Mouse (Mus musculus) CH12.LX (cell line): Measurements from ENCODE around the gene Upk3a. TPM values are rescaled to one million over a fixed set of nuclear protein-coding genes. Genes with fewer than 3 reads are reported as not detected.
A peak's percentile ranks its signal among the peaks of the same experiment; 100 is the strongest.

Experiments
- DNase-seq: peaks from one replicate; pipeline ENCODE4 v3.0.0-alpha.2; 2013; ENCODE audit errors: extremely low read depth
- H3K27ac ChIP-seq: 2 replicates; pipeline ENCODE4 v1.5.1; 2012; ENCODE audit warnings: low read depth, mild to moderate bottlenecking, control low read depth, moderate library complexity; ENCODE audit not compliant: insufficient read depth
- H3K27me3 ChIP-seq: replicated peaks from 2 replicates; pipeline ENCODE3; 2012; ENCODE audit warnings: inconsistent platforms
- H3K36me3 ChIP-seq, 2 experiments: replicated peaks in 1 of 2; 2 replicates each; pipeline versions ENCODE3 to v1.6.1; 2012; ENCODE audit warnings: inconsistent platforms in 1 of 2, low read length in 1 of 2, mild to moderate bottlenecking in 1 of 2, mixed read lengths in 1 of 2, moderate library complexity in 1 of 2; ENCODE audit not compliant: control insufficient read depth in 1 of 2, insufficient read depth in 1 of 2
- H3K4me1 ChIP-seq, 2 experiments: 2 replicates each; pipeline ENCODE4 v1.6.1; 2012; ENCODE audit warnings: inconsistent platforms in 1 of 2, moderate library complexity in 1 of 2; ENCODE audit not compliant: insufficient read depth in 2 of 2, control insufficient read depth in 1 of 2
- H3K4me2 ChIP-seq: 2 replicates; pipeline ENCODE4 v1.6.1; 2012; ENCODE audit warnings: low read depth, mild to moderate bottlenecking, control low read depth; ENCODE audit not compliant: poor library complexity, insufficient read depth, severe bottlenecking
- H3K4me3 ChIP-seq, 3 experiments: fragments of 150-350 bp in 1 of 3; sonication (generic) in 1 of 3; replicated peaks in 1 of 3; 2 replicates each; pipeline versions ENCODE3 to v1.5.1; 2011 to 2012; ENCODE audit warnings: low read depth in 2 of 3, low read length in 2 of 3, mild to moderate bottlenecking in 2 of 3, moderate library complexity in 2 of 3, control low read depth in 1 of 3, improper control_type of control experiment in 1 of 3, inconsistent platforms in 1 of 3, mixed read lengths in 1 of 3; ENCODE audit not compliant: poor library complexity in 1 of 3
- H3K79me2 ChIP-seq: replicated peaks from 2 replicates; pipeline ENCODE4 v1.6.1; 2012; ENCODE audit warnings: mild to moderate bottlenecking, moderate library complexity; ENCODE audit not compliant: control insufficient read depth, poor library complexity, insufficient read depth, severe bottlenecking; ENCODE audit errors: extremely low read depth
- H3K9ac ChIP-seq: 2 replicates; pipeline ENCODE4 v1.6.1; 2012; ENCODE audit warnings: low read depth, mild to moderate bottlenecking, control low read depth, moderate library complexity; ENCODE audit not compliant: insufficient read depth
- H3K9me3 ChIP-seq: replicated peaks from 2 replicates; pipeline ENCODE3; 2012; ENCODE audit warnings: low read length, inconsistent platforms, mixed read lengths
- BHLHE40 ChIP-seq: IDR thresholded peaks from 2 replicates; pipeline ENCODE4 v1.6.1; 2011; ENCODE audit warnings: mild to moderate bottlenecking, low read depth, low read length, improper control_type of control experiment
- CHD2 ChIP-seq: IDR thresholded peaks from 2 replicates; pipeline ENCODE4 v1.6.1; 2011; ENCODE audit warnings: low read length, improper control_type of control experiment
- CTCF ChIP-seq, 2 experiments: IDR thresholded peaks in 1 of 2; conservative IDR thresholded peaks in 1 of 2; 2 replicates each; pipeline ENCODE4 v1.5.1; 2011 to 2012; ENCODE audit warnings: low read depth in 2 of 2, low read length in 2 of 2, improper control_type of control experiment in 1 of 2, inconsistent platforms in 1 of 2, mild to moderate bottlenecking in 1 of 2, moderate library complexity in 1 of 2
- ELF1 ChIP-seq: IDR thresholded peaks from 2 replicates; pipeline ENCODE4 v1.6.1; 2014; ENCODE audit warnings: low read depth, mild to moderate bottlenecking, inconsistent platforms, low read length, improper control_type of control experiment
- ETS1 ChIP-seq: conservative IDR thresholded peaks from 2 replicates; pipeline ENCODE4 v1.6.1; 2012; ENCODE audit warnings: low read depth, mild to moderate bottlenecking, inconsistent platforms, low read length, improper control_type of control experiment, moderate library complexity
- IRF4 ChIP-seq: IDR thresholded peaks from 2 replicates; pipeline ENCODE4 v1.6.1; 2014; ENCODE audit warnings: low read depth, mild to moderate bottlenecking, inconsistent platforms, low read length, improper control_type of control experiment
- JUN ChIP-seq: IDR thresholded peaks from 2 replicates; pipeline ENCODE4 v1.6.1; 2011; ENCODE audit warnings: low read depth, mild to moderate bottlenecking, low read length, improper control_type of control experiment, moderate library complexity; ENCODE audit not compliant: insufficient read depth
- JUND ChIP-seq: conservative IDR thresholded peaks from 2 replicates; pipeline ENCODE4 v1.6.1; 2011; ENCODE audit warnings: low read depth, low read length, improper control_type of control experiment
- KAT2A ChIP-seq: IDR thresholded peaks from 2 replicates; pipeline ENCODE4 v1.6.1; 2012; ENCODE audit warnings: low read length, improper control_type of control experiment, inconsistent platforms; ENCODE audit not compliant: insufficient replicate concordance
- MAFK ChIP-seq: IDR thresholded peaks from 2 replicates; pipeline ENCODE4 v1.6.1; 2011; ENCODE audit warnings: low read length, improper control_type of control experiment; ENCODE audit not compliant: insufficient replicate concordance
- MAX ChIP-seq: IDR thresholded peaks from 2 replicates; pipeline ENCODE4 v1.6.1; 2011; ENCODE audit warnings: low read length, improper control_type of control experiment
- MAZ ChIP-seq: IDR thresholded peaks from 2 replicates; pipeline ENCODE4 v1.6.1; 2012; ENCODE audit warnings: low read depth, mild to moderate bottlenecking, inconsistent platforms, low read length, improper control_type of control experiment, moderate library complexity
- MEF2A ChIP-seq: IDR thresholded peaks from 2 replicates; pipeline ENCODE4 v1.6.1; 2014; ENCODE audit warnings: low read depth, mild to moderate bottlenecking, inconsistent platforms, low read length, improper control_type of control experiment, borderline replicate concordance
- MYC ChIP-seq: IDR thresholded peaks from 2 replicates; pipeline ENCODE4 v1.6.1; 2011; ENCODE audit warnings: low read depth, mild to moderate bottlenecking, improper control_type of control experiment, low read length
- NELFE ChIP-seq: IDR thresholded peaks from 2 replicates; pipeline ENCODE4 v1.6.1; 2011; ENCODE audit warnings: low read depth, low read length, improper control_type of control experiment
- POLR2A ChIP-seq: IDR thresholded peaks from 2 replicates; pipeline ENCODE4 v1.6.1; 2011; ENCODE audit warnings: low read depth, mild to moderate bottlenecking, improper control_type of control experiment, low read length
- RCOR1 ChIP-seq: conservative IDR thresholded peaks from 2 replicates; pipeline ENCODE4 v1.6.1; 2012; ENCODE audit warnings: low read depth, mild to moderate bottlenecking, inconsistent platforms, low read length, improper control_type of control experiment
- SIN3A ChIP-seq: IDR thresholded peaks from 2 replicates; pipeline ENCODE4 v1.6.1; 2012; ENCODE audit warnings: low read length, improper control_type of control experiment, inconsistent platforms
- TCF12 ChIP-seq: IDR thresholded peaks from 2 replicates; pipeline ENCODE4 v1.6.1; 2014; ENCODE audit warnings: low read depth, mild to moderate bottlenecking, inconsistent platforms, low read length, improper control_type of control experiment
- USF1 ChIP-seq: IDR thresholded peaks from 2 replicates; pipeline ENCODE4 v1.6.1; 2014; ENCODE audit warnings: low read depth, mild to moderate bottlenecking, inconsistent platforms, low read length, improper control_type of control experiment
- ZC3H11A ChIP-seq: IDR thresholded peaks from 2 replicates; pipeline ENCODE4 v1.6.1; 2012; ENCODE audit warnings: low read depth, mild to moderate bottlenecking, inconsistent platforms, low read length, improper control_type of control experiment
- ZMIZ1 ChIP-seq: IDR thresholded peaks from 2 replicates; pipeline ENCODE4 v1.6.1; 2012; ENCODE audit warnings: low read depth, mild to moderate bottlenecking, inconsistent platforms, low read length, improper control_type of control experiment
- ZNF384 ChIP-seq: IDR thresholded peaks from 2 replicates; pipeline ENCODE4 v1.6.1; 2012; ENCODE audit warnings: low read depth, low read length, improper control_type of control experiment, inconsistent platforms
- dilution Hi-C: fragments of 300-500 bp; cut with MboI; formaldehyde crosslinking; loops from 2 replicates; pipeline ENCODE4 v1.14.3; 2020; ENCODE audit warnings: low sequenced_read_pairs; ENCODE audit not compliant: extremely low pct_unique_long_range_greater_than_20kb, extremely low pct_ligation_motif_present
- in situ Hi-C: fragments of 300-500 bp; cut with MboI; formaldehyde crosslinking; loops from 3 replicates; pipeline ENCODE4 v1.14.3; 2019; ENCODE audit warnings: low sequenced_read_pairs, low pct_ligation_motif_present, low pct_unique_long_range_greater_than_20kb, mixed read lengths
- polyA plus RNA-seq: library from polyadenylated mRNA; unstranded; fragments of >175 nt; gene quantifications from 2 replicates; pipeline ENCODE4 v1.2.1, GENCODE M21; 2012; ENCODE audit warnings: low read depth; ENCODE audit not compliant: insufficient read length
- total RNA-seq, 2 experiments: library from RNA; depleted of rRNA; stranded (reverse); fragments of 300-350 nt in 1 of 2; fragments of >200 nt in 1 of 2; gene quantifications; 2 replicates each; pipeline ENCODE4 v1.2.3; 2012 to 2014

Upk3a gene
- total and polyA plus RNA-seq, 3 experiments, result not detected

DNA sequence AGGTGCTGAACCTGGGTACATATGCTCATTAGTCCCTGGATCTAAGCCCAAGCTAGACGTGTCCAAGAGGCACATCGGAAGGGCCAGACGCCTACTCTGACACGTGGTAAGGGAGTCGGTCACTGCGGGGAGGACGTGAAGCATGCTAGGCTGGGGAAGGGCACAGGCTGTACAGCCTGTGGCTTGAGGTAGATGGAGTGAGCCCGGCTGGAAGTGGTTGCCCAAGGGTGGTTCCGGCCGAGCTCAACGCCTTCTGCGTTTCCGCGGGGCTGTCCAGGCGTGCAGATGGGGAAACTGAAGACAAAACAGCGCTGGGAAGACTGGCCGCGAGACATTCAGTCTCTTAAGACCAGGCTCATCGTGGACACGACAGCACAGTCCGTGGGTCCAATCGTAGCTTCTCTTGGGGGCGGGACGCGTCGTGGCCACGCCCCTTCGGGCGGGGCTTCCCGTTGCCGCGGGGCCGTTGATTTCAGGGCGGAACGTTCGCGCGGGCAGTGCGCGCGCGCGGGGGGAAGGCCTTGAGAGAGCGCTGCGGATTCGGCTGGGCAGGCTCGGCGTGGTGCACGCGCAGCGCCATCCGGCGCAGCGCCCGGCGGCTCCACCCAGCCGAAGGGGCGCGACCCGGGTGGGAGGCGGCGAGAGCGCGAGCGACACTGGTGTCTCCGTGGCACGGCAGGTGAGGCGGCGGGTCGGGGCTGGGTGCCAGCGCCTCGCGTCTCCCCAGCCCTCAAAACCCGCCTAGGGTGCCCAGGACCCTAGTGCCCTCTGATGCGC lies 19.8 kb downstream of the Upk3a start (continued):
- TF ChIP-seq JUND (no peak), IRF4 (peak; percentile 66), CHD2 (no peak), POLR2A (peak; percentile 93), MAZ (no peak; the same call in 1 of the 2 replicates), ZMIZ1 (peak; percentile 72; the same call in 1 of the 2 replicates), MAX (no peak; the same call in none of the 2 replicates), USF1 (no peak), MYC (peak; percentile 86), NELFE (peak; percentile 82), TCF12 (peak; percentile 84), MAFK (no peak), KAT2A (peak; percentile 41; the same call in 1 of the 2 replicates), ZNF384 (no peak), ELF1 (peak; percentile 75), SIN3A (peak; percentile 81), CTCF (conservative IDR thresholded peaks at IDR 0.05 in 1 of 2, IDR thresholded peaks at IDR 0.05 in 1 of 2; ENCODE audit: low read depth in 2 of 2, low read length in 2 of 2) (no peak), ZC3H11A (no peak), RCOR1 (no peak), ETS1 (no peak)

DNA sequence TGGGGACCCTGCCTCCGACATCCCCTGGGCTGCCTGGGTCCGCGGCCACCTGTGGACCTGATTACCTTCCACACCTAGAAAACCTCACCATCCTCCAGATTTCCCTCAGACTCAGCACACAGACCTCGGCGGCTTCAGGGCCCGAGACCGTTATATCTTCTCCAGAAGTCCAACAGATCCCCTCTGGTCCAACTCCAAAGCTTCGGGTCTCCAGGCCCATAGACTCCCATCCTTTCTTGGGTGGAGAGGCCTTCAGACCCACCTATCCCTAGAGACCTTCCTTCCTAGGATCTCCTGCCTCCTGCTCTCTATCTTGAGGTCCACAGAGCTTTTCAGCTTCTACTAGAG lies 20.4 kb downstream of the Upk3a start:
- H3K36me3 ChIP-seq, result peaks cover 0 to 18% of the 10 kb centered on the region in 2 experiments
- H3K9ac ChIP-seq, result peak overlapping the region; percentile 94
- peak overlapping the region; percentile 86 for H3K4me2 ChIP-seq
- no peaks in the 10 kb centered on the region for H3K79me2 ChIP-seq
- H3K4me1 ChIP-seq, result peaks cover 10 to 55% of the 10 kb centered on the region in 2 experiments
- H3K4me3 ChIP-seq, result peak overlapping the region; percentile 78 to 89 (median 83)
- H3K27me3 ChIP-seq, result no peaks in the 10 kb centered on the region
- dilution Hi-C loops, result no loop called here
- no peak for DNase-seq
- TF ChIP-seq TCF12 (no peak), BHLHE40 (no peak), CHD2 (no peak), JUN (no peak), SIN3A (no peak), POLR2A (no peak), RCOR1 (no peak), MEF2A (no peak)
- TF ChIP-seq, all 38 proteins: peak for 0
- no peak overlapping the region for H3K27ac ChIP-seq
- H3K9me3 ChIP-seq, result no peaks in the 10 kb centered on the region
- in situ Hi-C loops, result loop anchor here (5.0 kb wide), 1 partner anchor 40 kb away; no protein-coding TSS in a partner anchor
